Mouse (Mus musculus) midbrain, embryonic 16.5 days (tissue): Measurements from ENCODE around the gene Gm37240. TPM values are rescaled to one million over a fixed set of nuclear protein-coding genes. Genes with fewer than 3 reads are reported as not detected.

Source experiments
- ATAC-seq: fragments of 200-750 bp; cut with Nextera tagmentation; 2 replicates; pipeline ENCODE4 v1.8.0; 2017; ENCODE audit warnings: moderate TSS enrichment
- H3K27ac ChIP-seq: fragments of 300-500 bp; sonication (generic); 2 replicates; pipeline ENCODE4 v1.5.1; 2014; ENCODE audit warnings: mild to moderate bottlenecking, low read length, mixed read lengths
- H3K27me3 ChIP-seq: fragments of 300-500 bp; sonication (generic); 2 replicates; pipeline ENCODE4 v1.6.1; 2014; ENCODE audit warnings: low read depth, low read length, mixed read lengths; ENCODE audit not compliant: control insufficient read depth, insufficient read depth
- H3K36me3 ChIP-seq: fragments of 300-500 bp; sonication (generic); 2 replicates; pipeline ENCODE4 v1.6.1; 2014; ENCODE audit warnings: mild to moderate bottlenecking, low read length, moderate library complexity, mixed read lengths; ENCODE audit not compliant: control insufficient read depth, insufficient read depth
- H3K4me1 ChIP-seq: fragments of 300-500 bp; sonication (generic); 2 replicates; pipeline ENCODE4 v1.6.1; 2014; ENCODE audit warnings: mild to moderate bottlenecking, low read length, mixed read lengths; ENCODE audit not compliant: control insufficient read depth, insufficient read depth
- H3K4me2 ChIP-seq: fragments of 300-500 bp; sonication (generic); 2 replicates; pipeline ENCODE4 v1.6.1; 2014; ENCODE audit warnings: mild to moderate bottlenecking, low read length, mixed read lengths
- H3K4me3 ChIP-seq: fragments of 300-500 bp; sonication (generic); 2 replicates; pipeline ENCODE4 v1.5.1; 2014; ENCODE audit warnings: low read depth, mild to moderate bottlenecking, low read length, moderate library complexity, mixed read lengths
- H3K9ac ChIP-seq: fragments of 300-500 bp; sonication (generic); 2 replicates; pipeline ENCODE4 v1.6.1; 2014; ENCODE audit warnings: low read depth, low read length, mixed read lengths
- H3K9me3 ChIP-seq: fragments of 300-500 bp; sonication (generic); replicated peaks from 2 replicates; pipeline ENCODE4 v1.6.1; 2014; ENCODE audit warnings: mild to moderate bottlenecking, low read length, mixed read lengths; ENCODE audit not compliant: control insufficient read depth, poor library complexity, severe bottlenecking
- WGBS: fragments of 180-500 bp; shearing (Covaris S2); extraction: QIAGEN DNeasy Blood & Tissue Kit; methylation state at CpG from one replicate; pipeline ENCODE4 v1.1.7; 2014; 5-methylcytosine and 5-hydroxymethylcytosine counted together
- polyA plus RNA-seq: library from polyadenylated mRNA; unstranded; fragments of >200 nt; fragmentation: Nextera tagmentation; extraction: Ambion mirVana; gene quantifications from 2 replicates; pipeline ENCODE4 v1.2.1, GENCODE M21; 2015

Gm37240 gene
- polyA plus RNA-seq, 1 experiment from 2014 or later = 0.26 TPM

- Histone ChIP-seq H3K9ac (no peak overlapping the region), H3K4me1 (no peaks in the 10 kb centered on the region), H3K9me3 (no peaks in the 10 kb centered on the region), H3K4me3 (no peak overlapping the region), H3K27ac (no peak overlapping the region), H3K36me3 (no peaks in the 10 kb centered on the region), H3K4me2 (no peak overlapping the region), H3K27me3 (no peaks in the 10 kb centered on the region)
- 83% methylated on average over 5 of the region's 5 CpGs for WGBS
- no peak for ATAC-seq
Observed at GRCm38 (mm10) chr3:85117702-85118101, 769.6 kb downstream of the Gm37240 start.

GRCm38 (mm10) chr3:85117014-85117413, 770.3 kb downstream of the Gm37240 start:
- 82% methylated on average over 7 of the region's 7 CpGs for WGBS
- ATAC-seq = no peak

GRCm38 (mm10) chr3:85115959-85116543, 771.3 kb downstream of the Gm37240 start:
- H3K4me1 ChIP-seq = no peaks in the 10 kb centered on the region
- no peaks in the 10 kb centered on the region for H3K27me3 ChIP-seq
- no peak overlapping the region for H3K4me2 ChIP-seq
- no peak overlapping the region for H3K27ac ChIP-seq
- WGBS = 66% methylated on average over 7 of the region's 7 CpGs
- no peaks in the 10 kb centered on the region for H3K36me3 ChIP-seq
- H3K9me3 ChIP-seq = no peaks in the 10 kb centered on the region
- H3K4me3 ChIP-seq = no peak overlapping the region
- H3K9ac ChIP-seq = no peak overlapping the region
- ATAC-seq = peak; percentile 81

More at GRCm38 (mm10) chr3:85117014-85117413, 770.3 kb downstream of the Gm37240 start:
- Histone ChIP-seq H3K4me2 (no peak overlapping the region), H3K36me3 (no peaks in the 10 kb centered on the region), H3K27ac (no peak overlapping the region), H3K27me3 (no peaks in the 10 kb centered on the region), H3K9ac (no peak overlapping the region), H3K4me3 (no peak overlapping the region), H3K9me3 (no peaks in the 10 kb centered on the region), H3K4me1 (no peaks in the 10 kb centered on the region)

- no peaks in the 10 kb centered on the region for H3K36me3 ChIP-seq
- H3K9me3 ChIP-seq = no peaks in the 10 kb centered on the region
- no peak for ATAC-seq
- H3K27me3 ChIP-seq = no peaks in the 10 kb centered on the region
- no peak overlapping the region for H3K27ac ChIP-seq
- WGBS = 88% methylated on average over 1 of the region's 1 CpGs
- H3K4me1 ChIP-seq = no peaks in the 10 kb centered on the region; the same call in 1 of the 2 replicates
- no peak overlapping the region for H3K9ac ChIP-seq
- H3K4me2 ChIP-seq = no peak overlapping the region
- no peak overlapping the region for H3K4me3 ChIP-seq
Observed at GRCm38 (mm10) chr3:85113565-85113964, 773.8 kb downstream of the Gm37240 start.

- Histone ChIP-seq H3K4me2 (no peak overlapping the region), H3K9me3 (no peaks in the 10 kb centered on the region), H3K4me1 (no peaks in the 10 kb centered on the region; the same call in 1 of the 2 replicates), H3K27me3 (no peaks in the 10 kb centered on the region), H3K9ac (no peak overlapping the region), H3K36me3 (no peaks in the 10 kb centered on the region), H3K27ac (no peak overlapping the region), H3K4me3 (no peak overlapping the region)
- WGBS = 33% methylated on average over 4 of the region's 4 CpGs
- no peak for ATAC-seq
Observed at GRCm38 (mm10) chr3:85110762-85111161, 776.6 kb downstream of the Gm37240 start.

GRCm38 (mm10) chr3:85109221-85109620, 778.1 kb downstream of the Gm37240 start:
- Histone ChIP-seq H3K4me2 (no peak overlapping the region), H3K36me3 (no peaks in the 10 kb centered on the region), H3K4me3 (no peak overlapping the region), H3K27ac (no peak overlapping the region), H3K27me3 (no peaks in the 10 kb centered on the region), H3K9me3 (no peaks in the 10 kb centered on the region), H3K9ac (no peak overlapping the region), H3K4me1 (no peaks in the 10 kb centered on the region; the same call in 1 of the 2 replicates)
- no peak for ATAC-seq
- 61% methylated on average over 2 of the region's 2 CpGs for WGBS

- no peaks in the 10 kb centered on the region for H3K9me3 ChIP-seq
- 97% methylated on average over 3 of the region's 3 CpGs for WGBS
- no peak overlapping the region for H3K27ac ChIP-seq
- ATAC-seq = no peak
- no peak overlapping the region for H3K4me2 ChIP-seq
- no peak overlapping the region for H3K4me3 ChIP-seq
- H3K4me1 ChIP-seq = no peaks in the 10 kb centered on the region; the same call in 1 of the 2 replicates
- no peaks in the 10 kb centered on the region for H3K27me3 ChIP-seq
- no peak overlapping the region for H3K9ac ChIP-seq
- H3K36me3 ChIP-seq = no peaks in the 10 kb centered on the region
Observed at GRCm38 (mm10) chr3:85108396-85108795, 778.9 kb downstream of the Gm37240 start.

GRCm38 (mm10) chr3:85106956-85107355, 780.4 kb downstream of the Gm37240 start:
- H3K36me3 ChIP-seq = no peaks in the 10 kb centered on the region
- no peak for ATAC-seq
- H3K27me3 ChIP-seq = no peaks in the 10 kb centered on the region
- H3K9me3 ChIP-seq = no peaks in the 10 kb centered on the region
- no peak overlapping the region for H3K4me2 ChIP-seq
- no peak overlapping the region for H3K9ac ChIP-seq
- no peak overlapping the region for H3K4me3 ChIP-seq
- no peak overlapping the region for H3K27ac ChIP-seq
- WGBS = 59% methylated on average over 11 of the region's 11 CpGs
- no peaks in the 10 kb centered on the region; the same call in 1 of the 2 replicates for H3K4me1 ChIP-seq

GRCm38 (mm10) chr3:85104301-85104700, 783.0 kb downstream of the Gm37240 start:
- no peaks in the 10 kb centered on the region for H3K27me3 ChIP-seq
- no peak overlapping the region for H3K27ac ChIP-seq
- no peaks in the 10 kb centered on the region for H3K36me3 ChIP-seq
- H3K9ac ChIP-seq = no peak overlapping the region
- ATAC-seq = no peak
- no peak overlapping the region for H3K4me3 ChIP-seq
- no peak overlapping the region for H3K4me2 ChIP-seq
- H3K9me3 ChIP-seq = no peaks in the 10 kb centered on the region
- H3K4me1 ChIP-seq = no peaks in the 10 kb centered on the region
- 72% methylated on average over 5 of the region's 5 CpGs for WGBS
